Mouse (Mus musculus) cerebellum, adult 2 months (tissue): ENCODE results near the gene Ociad2.

Experiments used
- CTCF ChIP-seq: fragments of 200-500 bp; IDR thresholded peaks from 2 replicates; pipeline ENCODE4 v1.5.1; 2011; ENCODE audit warnings: low read depth, mild to moderate bottlenecking, control low read depth, low read length, moderate library complexity, borderline replicate concordance; ENCODE audit not compliant: insufficient read depth
- POLR2A ChIP-seq: fragments of 200-500 bp; IDR thresholded peaks from 2 replicates; pipeline ENCODE4 v1.6.1; 2011; ENCODE audit warnings: low read length, control low read depth, borderline replicate concordance; ENCODE audit not compliant: insufficient read depth

DNA sequence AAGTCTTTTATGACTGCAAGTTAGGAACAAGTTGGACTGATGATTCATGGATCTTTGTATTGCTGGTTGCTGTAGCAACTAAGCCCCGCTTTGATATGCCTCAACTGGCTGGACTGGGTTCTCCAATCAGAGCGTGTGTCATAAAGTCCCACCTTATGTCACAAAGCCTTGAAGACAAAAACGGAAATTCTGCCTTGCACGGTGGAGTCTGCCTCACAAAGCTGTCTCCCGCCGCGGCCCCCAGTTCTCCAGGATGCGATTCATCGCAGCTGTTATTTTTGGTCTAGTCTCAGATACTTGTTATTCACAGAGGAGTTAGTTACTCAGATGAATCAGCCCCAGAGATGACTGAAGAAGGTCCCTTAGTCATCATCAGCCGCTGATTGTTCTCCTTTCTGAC is 3.5 kb upstream of the Ociad2 start:
- TF ChIP-seq POLR2A: no peak
- TF ChIP-seq CTCF: no peak
